Comparison of ENCODE assay signal across 9 mouse cellular contexts in the genomic region with DNA sequence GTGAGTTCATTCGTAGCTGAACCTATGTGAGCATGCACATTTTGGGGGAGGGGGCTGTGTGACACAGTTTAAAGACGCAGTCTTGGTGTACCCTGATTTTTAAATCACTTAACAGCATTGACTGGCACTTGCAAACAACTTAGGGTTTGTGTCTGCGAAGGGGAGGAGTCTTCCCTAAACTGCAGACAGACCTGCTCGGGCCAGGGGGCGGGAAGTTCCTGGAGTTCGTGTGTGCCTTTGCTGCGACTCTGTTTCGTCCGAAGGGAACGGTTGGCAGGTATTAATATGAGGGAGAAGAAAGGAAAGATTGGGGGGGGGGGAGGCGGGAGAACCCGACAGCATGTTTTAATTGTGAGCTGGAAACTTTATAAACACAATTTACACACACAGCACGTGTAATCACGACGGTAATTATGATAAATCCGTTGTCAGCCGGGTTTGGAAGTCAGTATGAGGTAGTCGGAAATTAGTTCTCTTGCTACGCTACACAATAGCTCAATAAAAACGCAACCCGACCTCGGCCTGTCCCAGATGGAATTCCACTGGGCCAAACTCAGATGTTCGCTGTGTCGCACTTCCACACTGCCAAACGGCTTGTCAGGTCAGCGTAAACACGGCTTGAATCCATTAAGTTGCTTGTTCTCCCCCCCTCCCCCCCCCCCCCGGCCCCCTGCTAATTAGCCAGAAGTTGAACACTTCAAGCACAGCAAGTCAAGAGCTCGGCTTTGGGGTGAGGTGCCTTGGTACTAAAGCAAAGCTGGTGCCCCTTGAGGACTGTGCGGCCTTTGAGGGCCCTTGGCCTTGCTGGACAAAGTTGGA. TPM values are rescaled to one million over a fixed set of nuclear protein-coding genes. Genes with fewer than 3 reads are reported as not detected.
A peak's percentile ranks its signal among the peaks of the same experiment; 100 is the strongest.
DNase-seq lines count a peak whose midpoint lies in the region; ATAC-seq lines count a peak whose summit lies in the region.
"Had no signal": no experiment of that assay in that cellular context is flagged by ENCODE, and none has a peak within 500 bp of the region (broad histone marks: within the 10 kb centered on the region; RNA-seq: fewer than 3 reads in every experiment).

No protein-coding gene starts in this region.

- H3K9me3 ChIP-seq in kidney, embryonic 15.5 days (replicated peaks) = no peaks in the 10 kb centered on the region
- H3K9me3 ChIP-seq in limb, embryonic 12.5 days = no peaks in the 10 kb centered on the region

- 0 out of 2 replicates have a peak, but pooled peaks have one; percentile 12 for ATAC-seq in kidney, embryonic 15.5 days (replicated peaks; ENCODE audit: low FRiP score)
- no peak for ATAC-seq in limb, embryonic 12.5 days (ENCODE audit: insufficient number of reproducible peaks, insufficient read depth, low FRiP score, low TSS enrichment, low read depth)

- WGBS in kidney, embryonic 15.5 days = 34% methylated on average over 28 of the region's 30 CpGs
- WGBS in limb, embryonic 12.5 days = 10% methylated on average over 30 of the region's 30 CpGs

- no peak overlapping the region for H3K9ac ChIP-seq in kidney, embryonic 15.5 days
- H3K9ac ChIP-seq in limb, embryonic 12.5 days (replicated peaks) = peak overlapping the region; percentile 37; the same call in 1 of the 2 replicates

- peak overlapping the region; percentile 31 for H3K4me2 ChIP-seq in kidney, embryonic 15.5 days
- peak overlapping the region; percentile 49 for H3K4me2 ChIP-seq in limb, embryonic 12.5 days

- H3K4me3 ChIP-seq in kidney, embryonic 15.5 days (replicated peaks) = no peak overlapping the region
- peak overlapping the region; percentile 23 for H3K4me3 ChIP-seq in limb, embryonic 12.5 days (replicated peaks)

- H3K4me1 ChIP-seq in kidney, embryonic 15.5 days = peaks cover 76% of the 10 kb centered on the region
- peaks cover 57% of the 10 kb centered on the region for H3K4me1 ChIP-seq in limb, embryonic 12.5 days (replicated peaks)

- no peaks in the 10 kb centered on the region for H3K36me3 ChIP-seq in kidney, embryonic 15.5 days
- no peaks in the 10 kb centered on the region for H3K36me3 ChIP-seq in limb, embryonic 12.5 days

- peak overlapping the region; percentile 83 for H3K27ac ChIP-seq in kidney, embryonic 15.5 days
- H3K27ac ChIP-seq in limb, embryonic 12.5 days = peak overlapping the region; percentile 82

- DNase-seq in kidney, adult 11 months = no peak
- peak; percentile 39 for DNase-seq in R1 (ENCODE audit: low read depth, low spot score)
- DNase-seq in embryo, embryonic 11 days = peak; percentile 56
- DNase-seq in layer of hippocampus, adult 9-11 months = no peak
- no peak for DNase-seq in left cerebral cortex, adult 11 months (ENCODE audit: low spot score)
- DNase-seq: cerebellum, postnatal 10 days; heart, postnatal 14 days had no signal

- peaks cover 3% of the 10 kb centered on the region; the same call in 1 of the 2 replicates for H3K27me3 ChIP-seq in kidney, embryonic 15.5 days
- H3K27me3 ChIP-seq in limb, embryonic 12.5 days = 0 out of 2 replicates have a peak, but pooled peaks cover 4% of the 10 kb centered on the region

RNA-seq across cellular contexts. Expression of gene Foxl1, which starts 47.2 kb away (rescaled TPM):
- polyA plus RNA-seq in kidney, embryonic 15.5 days (2015; fragmentation: Nextera tagmentation; extraction: Ambion mirVana) = 6.7 and 6.9 TPM in 2 replicates
- polyA plus RNA-seq in limb, embryonic 12.5 days (2016; fragmentation: Nextera tagmentation; extraction: Ambion mirVana) = 0.08 TPM in 2 replicates

RNA-seq across cellular contexts. Expression of gene Foxc2, which starts 59.0 kb away (rescaled TPM):
- polyA plus RNA-seq in kidney, embryonic 15.5 days (2015; fragmentation: Nextera tagmentation; extraction: Ambion mirVana) = 40.8 and 42.3 TPM in 2 replicates
- 6.0 and 8.6 TPM in 2 replicates for polyA plus RNA-seq in limb, embryonic 12.5 days (2016; fragmentation: Nextera tagmentation; extraction: Ambion mirVana)

Comparison
In these comparisons a context has a peak if more than half of its experiments do, and no peak if none do; other contexts are left out.
1. DNase-seq: peak in R1 (single experiment) and embryo, embryonic 11 days (single experiment); none in kidney, adult 11 months (single experiment), layer of hippocampus, adult 9-11 months (single experiment) and left cerebral cortex, adult 11 months (single experiment).